Mouse (Mus musculus): Measurements from ENCODE around the gene Gdap2.

DNA sequence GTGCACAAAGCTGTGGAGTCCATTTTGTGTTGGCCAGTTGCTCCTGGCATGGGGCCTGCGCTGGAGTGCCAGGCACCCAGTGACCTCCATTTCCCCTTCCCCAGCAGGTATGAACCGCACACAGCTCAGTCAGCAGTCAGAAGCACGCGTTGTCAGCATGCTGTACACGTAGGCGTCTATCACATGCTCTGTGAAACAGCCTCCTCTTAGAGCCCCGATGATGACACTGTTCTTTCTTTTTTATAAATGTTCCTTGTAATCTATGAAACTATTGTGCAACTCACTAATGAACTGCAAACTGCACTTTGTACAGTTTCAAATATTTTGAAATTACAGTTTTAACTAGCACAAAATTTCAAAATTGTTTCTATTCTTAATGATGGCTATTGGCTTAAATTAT lies 39.4 kb downstream of the Gdap2 start:
- TF ChIP-seq CTCF (IDR thresholded peaks at IDR 0.05; ENCODE audit: insufficient read depth, low read length) (no peak), POLR2A (IDR thresholded peaks at IDR 0.05; ENCODE audit: borderline replicate concordance, extremely low read depth, low read depth, low read length) (no peak)

Data from lung, adult 2 months (tissue).